Mouse (Mus musculus) urinary bladder, postnatal 36 days (tissue): ENCODE data around the gene Olfr742.

Source experiments
- DNase-seq, 2 experiments: peaks; one replicate each; pipeline ENCODE4 v3.0.0; 2022; ENCODE audit warnings: low spot score in 2 of 2, mixed read lengths in 1 of 2

Gene Olfr742

DNA sequence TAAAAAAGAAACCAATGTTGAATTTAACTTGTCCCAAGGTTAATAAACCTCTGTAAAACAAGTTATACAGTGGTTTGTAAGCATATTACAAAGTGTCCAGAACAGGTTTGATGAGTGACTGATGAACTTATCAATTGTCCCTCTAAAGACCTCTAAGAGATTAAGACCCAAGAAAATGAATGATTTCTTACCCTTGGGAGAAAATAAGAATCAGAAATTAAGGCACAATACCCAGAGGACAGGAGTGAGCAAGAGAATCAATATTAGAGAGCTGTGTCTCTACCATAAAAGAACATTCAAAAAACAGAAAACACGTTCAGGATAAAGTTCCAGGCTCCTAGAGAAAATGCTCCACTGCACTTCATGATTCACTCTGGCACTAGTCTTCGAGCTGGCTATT, at the start of gene Olfr742:
Gene Olfr742 (plus strand): TSS at position 301 of the 400 bp plus-strand sequence.
- DNase-seq: no peak

DNA sequence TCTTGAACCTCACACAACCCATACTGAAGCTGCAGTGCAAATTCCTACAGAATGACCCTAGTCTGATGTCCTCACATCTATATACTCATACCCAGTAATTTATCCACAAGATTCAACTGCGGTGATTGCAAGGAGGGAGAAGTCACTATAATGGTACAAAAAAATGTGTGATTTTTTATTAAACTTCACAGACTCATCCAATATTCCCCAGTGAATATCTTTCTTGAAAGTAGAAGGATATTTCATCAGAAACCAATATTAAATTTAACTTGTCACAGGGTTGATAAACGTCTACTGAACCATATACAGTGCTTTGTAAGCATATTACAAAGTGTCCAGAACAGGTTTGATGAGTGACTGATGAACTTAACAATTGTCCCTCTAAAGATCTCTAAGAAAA, 31.0 kb upstream of the Olfr742 start, which contains the start of gene Olfr741:
Gene Olfr741 (plus strand): TSS at position 301 of the 400 bp plus-strand sequence.
- DNase-seq: no peak

DNA sequence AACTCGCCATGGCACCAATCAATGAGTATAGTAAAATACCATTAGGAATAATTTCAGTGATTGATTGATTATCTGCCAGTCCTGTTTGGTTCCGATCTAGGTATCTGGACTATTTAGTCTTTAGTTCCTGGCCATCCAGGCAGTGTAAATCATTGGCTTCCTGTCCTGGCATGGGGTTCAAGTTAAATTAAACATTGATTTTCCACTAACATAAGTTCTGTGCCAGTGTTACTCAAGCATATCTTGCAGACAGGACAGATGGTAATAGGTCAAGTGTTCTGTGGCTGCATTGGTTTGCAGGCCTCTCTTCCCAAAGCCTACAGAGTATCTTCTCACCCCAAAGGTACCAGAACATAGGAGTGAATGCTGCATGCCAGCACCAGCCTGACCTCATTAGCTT, 25.0 kb upstream of the Olfr742 start:
- DNase-seq: no peak

DNA sequence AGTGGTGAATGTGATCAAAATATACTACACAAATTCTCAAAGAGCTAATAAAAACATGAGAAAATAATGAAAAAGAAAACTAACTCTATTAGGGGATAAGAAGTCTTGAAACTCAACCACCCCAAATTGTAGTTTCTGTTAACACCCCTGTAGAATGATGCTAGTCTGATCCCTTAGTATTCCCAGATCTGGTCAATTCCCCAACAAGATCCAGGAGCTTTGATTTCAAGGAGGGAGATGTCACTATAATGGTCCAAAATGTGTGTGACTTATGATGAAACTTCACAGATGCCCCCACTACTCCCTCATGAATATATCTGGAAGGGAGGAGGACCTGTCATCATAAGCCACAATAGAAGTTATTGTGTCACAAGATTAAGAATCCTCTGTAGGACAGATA, 18.1 kb downstream of the Olfr742 start, which contains the start of gene Olfr743:
Gene Olfr743 (plus strand): TSS at position 301 of the 400 bp plus-strand sequence.
- DNase-seq: no peak

DNA sequence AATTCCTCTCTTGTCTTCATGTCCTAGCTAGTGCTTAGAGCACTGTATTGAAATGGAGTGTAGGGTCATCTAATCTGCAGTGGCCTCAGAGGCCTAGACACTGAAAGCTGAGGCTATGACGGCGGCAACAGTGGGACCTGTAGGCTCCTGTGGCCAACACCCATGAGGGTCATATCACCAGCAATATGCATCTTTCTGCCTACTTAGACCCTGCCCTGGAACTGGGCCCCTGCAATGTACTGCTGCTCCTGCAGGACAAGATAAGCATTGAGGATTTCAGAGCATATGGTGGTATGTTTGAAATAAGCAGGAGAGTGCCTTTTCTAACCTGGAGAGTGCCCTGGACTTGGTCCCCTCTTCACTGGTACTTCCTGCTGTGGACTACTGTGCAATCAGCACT, 49.3 kb downstream of the Olfr742 start:
- DNase-seq: no peak
